9 mouse cellular contexts compared by ENCODE assay signal in the genomic region with DNA sequence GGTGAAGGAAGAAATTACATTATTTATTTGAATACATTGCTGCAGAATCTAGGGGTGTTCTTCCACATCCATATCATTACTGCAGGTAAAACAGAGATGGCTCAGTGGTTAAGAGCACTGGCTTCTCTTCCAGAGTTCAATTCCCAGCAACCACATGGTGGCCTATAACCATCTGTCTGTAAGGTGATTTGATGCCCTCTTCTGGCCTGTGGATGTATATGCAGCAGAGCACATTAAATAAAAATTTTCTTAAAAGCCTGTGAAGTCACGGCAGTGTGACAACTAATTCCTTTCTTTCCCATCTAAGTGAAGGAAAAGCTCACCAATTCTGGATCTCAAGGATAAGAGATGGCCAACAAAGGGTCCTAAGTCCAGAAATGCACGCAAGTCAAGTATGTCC. TPM values are rescaled to one million over a fixed set of nuclear protein-coding genes. Genes with fewer than 3 reads are reported as not detected.
DNase-seq lines count a peak whose midpoint lies in the region; ATAC-seq and TF ChIP-seq lines count a peak whose summit lies in the region.
"Had no signal": no experiment of that assay in that cellular context is flagged by ENCODE, and none has a peak within 500 bp of the region (broad histone marks: within the 10 kb centered on the region; RNA-seq: fewer than 3 reads in every experiment).

No protein-coding gene starts in this region.

- WGBS in forebrain, embryonic 12.5 days = 32% methylated on average over 2 of the region's 2 CpGs
- 29% methylated on average over 2 of the region's 2 CpGs for WGBS in forebrain, embryonic 15.5 days
- WGBS in midbrain, embryonic 14.5 days = 34% methylated on average over 2 of the region's 2 CpGs
- 37% methylated on average over 2 of the region's 2 CpGs for WGBS in midbrain, embryonic 16.5 days
- 32% methylated on average over 2 of the region's 2 CpGs for WGBS in cerebellum, adult 2 months

- DNase-seq in midbrain, embryonic 14.5 days = peak; percentile 82
- peak in 1 of 2 experiments; percentile 59 for DNase-seq in cerebellum, adult 2 months
- peak; percentile 63 for DNase-seq in mesoderm, embryonic 11.5 days (ENCODE audit: low read depth, low spot score)
- no peak for DNase-seq in ovary, postnatal 14 days (ENCODE audit: low spot score)
- no peak for DNase-seq in lung, postnatal 4 days

- H3K9ac ChIP-seq in forebrain, embryonic 12.5 days = no peak overlapping the region
- no peak overlapping the region for H3K9ac ChIP-seq in forebrain, embryonic 15.5 days (replicated peaks)
- no peak overlapping the region for H3K9ac ChIP-seq in midbrain, embryonic 14.5 days (replicated peaks; ENCODE audit: low read length)
- no peak overlapping the region for H3K9ac ChIP-seq in midbrain, embryonic 16.5 days (ENCODE audit: low read depth, low read length)

- peak; percentile 36; the same call in 1 of the 2 replicates for ATAC-seq in forebrain, embryonic 12.5 days (ENCODE audit: low FRiP score)
- ATAC-seq in forebrain, embryonic 15.5 days (replicated peaks) = no peak
- no peak for ATAC-seq in midbrain, embryonic 14.5 days (ENCODE audit: low FRiP score, low TSS enrichment)
- no peak for ATAC-seq in midbrain, embryonic 16.5 days

- H3K4me3 ChIP-seq in forebrain, embryonic 12.5 days (replicated peaks) = no peak overlapping the region
- no peak overlapping the region for H3K4me3 ChIP-seq in forebrain, embryonic 15.5 days
- H3K4me3 ChIP-seq in midbrain, embryonic 14.5 days (replicated peaks; ENCODE audit: low read depth, low read length) = no peak overlapping the region
- H3K4me3 ChIP-seq in midbrain, embryonic 16.5 days (ENCODE audit: low read depth, low read length) = no peak overlapping the region
- H3K4me3 ChIP-seq in cerebellum, adult 2 months (replicated peaks; ENCODE audit: insufficient read depth, low read depth, low read length) = no peak overlapping the region

- no peak overlapping the region for H3K4me2 ChIP-seq in forebrain, embryonic 12.5 days
- H3K4me2 ChIP-seq in forebrain, embryonic 15.5 days (replicated peaks) = no peak overlapping the region
- H3K4me2 ChIP-seq in midbrain, embryonic 14.5 days (ENCODE audit: low read length) = no peak overlapping the region
- H3K4me2 ChIP-seq in midbrain, embryonic 16.5 days (ENCODE audit: low read length) = no peak overlapping the region

- TF ChIP-seq POLR2A in cerebellum, adult 2 months (IDR thresholded peaks at IDR 0.05; ENCODE audit: borderline replicate concordance, insufficient read depth, low read length) = no peak

- H3K27me3 ChIP-seq in forebrain, embryonic 12.5 days = no peaks in the 10 kb centered on the region
- no peaks in the 10 kb centered on the region for H3K27me3 ChIP-seq in forebrain, embryonic 15.5 days
- H3K27me3 ChIP-seq in midbrain, embryonic 14.5 days (ENCODE audit: control insufficient read depth, insufficient read depth, low read length) = no peaks in the 10 kb centered on the region
- H3K27me3 ChIP-seq in midbrain, embryonic 16.5 days (ENCODE audit: control insufficient read depth, insufficient read depth, low read depth, low read length) = no peaks in the 10 kb centered on the region
- H3K27me3 ChIP-seq in cerebellum, adult 2 months (ENCODE audit: control insufficient read depth, insufficient read depth, low read length) = no peaks in the 10 kb centered on the region

- no peaks in the 10 kb centered on the region for H3K9me3 ChIP-seq in forebrain, embryonic 12.5 days
- H3K9me3 ChIP-seq in forebrain, embryonic 15.5 days = no peaks in the 10 kb centered on the region
- no peaks in the 10 kb centered on the region for H3K9me3 ChIP-seq in midbrain, embryonic 14.5 days (ENCODE audit: control insufficient read depth, low read length)
- no peaks in the 10 kb centered on the region for H3K9me3 ChIP-seq in midbrain, embryonic 16.5 days (replicated peaks; ENCODE audit: control insufficient read depth, low read length, poor library complexity, severe bottlenecking)

- H3K27ac ChIP-seq in forebrain, embryonic 12.5 days = no peak overlapping the region
- H3K27ac ChIP-seq in forebrain, embryonic 15.5 days (replicated peaks) = no peak overlapping the region
- no peak overlapping the region for H3K27ac ChIP-seq in midbrain, embryonic 14.5 days (replicated peaks; ENCODE audit: low read depth, low read length)
- H3K27ac ChIP-seq in midbrain, embryonic 16.5 days (ENCODE audit: low read length) = no peak overlapping the region
- no peak overlapping the region for H3K27ac ChIP-seq in cerebellum, adult 2 months (ENCODE audit: insufficient read depth, low read length)

- peak; percentile 41; the same call in 1 of the 2 replicates for TF ChIP-seq CTCF in cerebellum, adult 2 months (IDR thresholded peaks at IDR 0.05; ENCODE audit: borderline replicate concordance, insufficient read depth, low read depth, low read length)

- peaks cover 27% of the 10 kb centered on the region; the same call in 1 of the 2 replicates for H3K36me3 ChIP-seq in forebrain, embryonic 12.5 days (replicated peaks)
- H3K36me3 ChIP-seq in forebrain, embryonic 15.5 days = peaks cover 12% of the 10 kb centered on the region; the same call in 1 of the 2 replicates
- H3K36me3 ChIP-seq in midbrain, embryonic 14.5 days (ENCODE audit: control insufficient read depth, insufficient read depth, low read length) = peaks cover 20% of the 10 kb centered on the region
- peaks cover 3% of the 10 kb centered on the region; the same call in 1 of the 2 replicates for H3K36me3 ChIP-seq in midbrain, embryonic 16.5 days (ENCODE audit: control insufficient read depth, insufficient read depth, low read length)

- H3K4me1 ChIP-seq in forebrain, embryonic 12.5 days = peaks cover 22% of the 10 kb centered on the region
- peaks cover 8% of the 10 kb centered on the region; the same call in 1 of the 2 replicates for H3K4me1 ChIP-seq in forebrain, embryonic 15.5 days
- H3K4me1 ChIP-seq in midbrain, embryonic 14.5 days (ENCODE audit: control insufficient read depth, insufficient read depth, low read length) = peaks cover 14% of the 10 kb centered on the region
- H3K4me1 ChIP-seq in midbrain, embryonic 16.5 days (ENCODE audit: control insufficient read depth, insufficient read depth, low read length) = peaks cover 23% of the 10 kb centered on the region
- H3K4me1 ChIP-seq in cerebellum, adult 2 months (ENCODE audit: control insufficient read depth, insufficient read depth, low read length) = peaks cover 20% of the 10 kb centered on the region

RNA-seq across cellular contexts. Expression of a gene that starts 18.7 kb away (rescaled TPM):
- polyA plus RNA-seq in forebrain, embryonic 12.5 days (2016; fragmentation: Nextera tagmentation; extraction: Ambion mirVana) = 62.6 and 64.5 TPM in 2 replicates
- 50.2 and 52.8 TPM in 2 replicates for polyA plus RNA-seq in forebrain, embryonic 15.5 days (2015; fragmentation: Nextera tagmentation; extraction: Ambion mirVana)
- polyA plus RNA-seq in midbrain, embryonic 14.5 days (2014; fragmentation: Nextera tagmentation; extraction: Ambion mirVana) = 44.4 and 59.1 TPM in 2 replicates
- polyA plus RNA-seq in midbrain, embryonic 16.5 days (2015; fragmentation: Nextera tagmentation; extraction: Ambion mirVana) = 38.8 and 45.2 TPM in 2 replicates
- 52.3 and 59.7 TPM in 2 replicates for polyA plus RNA-seq in cerebellum, adult 2 months (2012; rRNA removed)

RNA-seq across cellular contexts. Expression of a gene that starts 26.7 kb away (rescaled TPM):
- 0.11 and 0.41 TPM in 2 replicates for polyA plus RNA-seq in forebrain, embryonic 12.5 days (2016; fragmentation: Nextera tagmentation; extraction: Ambion mirVana)
- polyA plus RNA-seq in forebrain, embryonic 15.5 days (2015; fragmentation: Nextera tagmentation; extraction: Ambion mirVana) = 0.11 and 0.14 TPM in 2 replicates
- 0.18 and 0.38 TPM in 2 replicates for polyA plus RNA-seq in midbrain, embryonic 14.5 days (2014; fragmentation: Nextera tagmentation; extraction: Ambion mirVana)
- not detected in 2 replicates for polyA plus RNA-seq in midbrain, embryonic 16.5 days (2015; fragmentation: Nextera tagmentation; extraction: Ambion mirVana)
- 1.0 TPM in 2 replicates for polyA plus RNA-seq in cerebellum, adult 2 months (2012; rRNA removed)
- polyA plus RNA-seq: liver, embryonic 16.5 days had no signal

RNA-seq across cellular contexts. Expression of a gene that starts 52.4 kb away (rescaled TPM):
- 39.4 and 43.5 TPM in 2 replicates for polyA plus RNA-seq in forebrain, embryonic 12.5 days (2016; fragmentation: Nextera tagmentation; extraction: Ambion mirVana)
- polyA plus RNA-seq in forebrain, embryonic 15.5 days (2015; fragmentation: Nextera tagmentation; extraction: Ambion mirVana) = 50.8 and 64.3 TPM in 2 replicates
- 89.6 and 94.9 TPM in 2 replicates for polyA plus RNA-seq in midbrain, embryonic 14.5 days (2014; fragmentation: Nextera tagmentation; extraction: Ambion mirVana)
- 66.7 and 82.7 TPM in 2 replicates for polyA plus RNA-seq in midbrain, embryonic 16.5 days (2015; fragmentation: Nextera tagmentation; extraction: Ambion mirVana)
- polyA plus RNA-seq in cerebellum, adult 2 months (2012; rRNA removed) = 64.1 and 75.2 TPM in 2 replicates

Comparison
In these comparisons a context has a peak if more than half of its experiments do, and no peak if none do; other contexts are left out.
1. DNase-seq: peak in midbrain, embryonic 14.5 days (single experiment) and mesoderm, embryonic 11.5 days (single experiment); none in ovary, postnatal 14 days (single experiment) and lung, postnatal 4 days (0 of 2).